Mouse (Mus musculus) bone marrow, adult 2 months (tissue): ENCODE data around the gene Mad2l2. TPM values are rescaled to one million over a fixed set of nuclear protein-coding genes. Genes with fewer than 3 reads are reported as not detected.
A peak's percentile ranks its signal among the peaks of the same experiment; 100 is the strongest.

Experiments used
- H3K27ac ChIP-seq: fragments of 200-500 bp; 2 replicates; pipeline ENCODE4 v1.5.1; 2012; ENCODE audit warnings: low read depth, mild to moderate bottlenecking, control low read depth, inconsistent platforms, low read length; ENCODE audit not compliant: control insufficient read depth, poor library complexity, insufficient read depth
- H3K4me1 ChIP-seq: fragments of 200-500 bp; 2 replicates; pipeline ENCODE4 v1.6.1; 2011; ENCODE audit warnings: low read length; ENCODE audit not compliant: control insufficient read depth, insufficient read depth
- H3K4me3 ChIP-seq: fragments of 200-500 bp; replicated peaks from 2 replicates; pipeline ENCODE3; 2011; ENCODE audit warnings: mild to moderate bottlenecking, low read depth, low read length, control low read depth; ENCODE audit not compliant: control insufficient read depth
- CTCF ChIP-seq: fragments of 200-500 bp; IDR thresholded peaks from 2 replicates; pipeline ENCODE4 v1.5.1; 2011; ENCODE audit warnings: low read length, control low read depth; ENCODE audit not compliant: control insufficient read depth, insufficient read depth
- POLR2A ChIP-seq: fragments of 200-500 bp; IDR thresholded peaks from 2 replicates; pipeline ENCODE4 v1.6.1; 2011; ENCODE audit warnings: low read depth, mild to moderate bottlenecking, control low read depth, low read length, borderline replicate concordance; ENCODE audit not compliant: control insufficient read depth
- WGBS: fragments of 180-500 bp; shearing (Covaris S2); methylation state at CpG from one replicate; pipeline ENCODE4 v1.1.7; 2018; 5-methylcytosine and 5-hydroxymethylcytosine counted together
- polyA plus RNA-seq: library from polyadenylated mRNA; stranded (reverse); fragments of >200 nt; gene quantifications from 2 replicates; pipeline ENCODE4 v1.2.4, GENCODE M21; 2011; ENCODE audit warnings: low replicate concordance; ENCODE audit not compliant: missing spikeins, insufficient read depth, insufficient read length

Gene Mad2l2
- polyA plus RNA-seq, 1 experiment = 13.9 TPM

- WGBS = 78% methylated on average over 5 of the region's 5 CpGs
- TF ChIP-seq CTCF (no peak), POLR2A (no peak)
- Histone ChIP-seq H3K4me3 (no peak overlapping the region), H3K27ac (no peak overlapping the region), H3K4me1 (no peaks in the 10 kb centered on the region)
Measured at GRCm38 (mm10) chr4:148143721-148144120, 13.5 kb downstream of the Mad2l2 start.

GRCm38 (mm10) chr4:148147714-148148113, 17.5 kb downstream of the Mad2l2 start:
- H3K4me1 ChIP-seq = no peaks in the 10 kb centered on the region
- 39% methylated on average over 2 of the region's 2 CpGs for WGBS
- no peak for TF ChIP-seq CTCF
- no peak for TF ChIP-seq POLR2A

GRCm38 (mm10) chr4:148149540-148149939, 19.4 kb downstream of the Mad2l2 start:
- WGBS = 77% methylated on average over 12 of the region's 12 CpGs
- TF ChIP-seq POLR2A (no peak), CTCF (no peak)
- Histone ChIP-seq H3K4me3 (no peak overlapping the region), H3K27ac (no peak overlapping the region), H3K4me1 (no peaks in the 10 kb centered on the region)

More at GRCm38 (mm10) chr4:148147714-148148113, 17.5 kb downstream of the Mad2l2 start:
- H3K27ac ChIP-seq = no peak overlapping the region
- no peak overlapping the region for H3K4me3 ChIP-seq

GRCm38 (mm10) chr4:148150242-148150641, 20.1 kb downstream of the Mad2l2 start:
- Histone ChIP-seq H3K27ac (no peak overlapping the region), H3K4me1 (no peaks in the 10 kb centered on the region), H3K4me3 (no peak overlapping the region)
- 75% methylated on average over 7 of the region's 7 CpGs for WGBS
- TF ChIP-seq CTCF = no peak
- no peak for TF ChIP-seq POLR2A

- no peak for TF ChIP-seq POLR2A
- no peak for TF ChIP-seq CTCF
- WGBS = 20% methylated on average over 3 of the region's 3 CpGs
- H3K27ac ChIP-seq = no peak overlapping the region
- no peak overlapping the region for H3K4me3 ChIP-seq
- no peaks in the 10 kb centered on the region for H3K4me1 ChIP-seq
Measured at GRCm38 (mm10) chr4:148150953-148151266, 20.7 kb downstream of the Mad2l2 start.

- WGBS = under 1% methylated on average over 67 of the region's 67 CpGs
- no peaks in the 10 kb centered on the region for H3K4me1 ChIP-seq
- peak within 1 kb of the TSS; percentile 90 for H3K27ac ChIP-seq
Measured at GRCm38 (mm10) chr4:148151267-148152168, 21.3 kb downstream of the Mad2l2 start, which contains the start of gene Fbxo6. TSS of gene Fbxo6 (minus strand) at chr4:148152140.

GRCm38 (mm10) chr4:148152547-148152946, 22.4 kb downstream of the Mad2l2 start:
- no peak overlapping the region for H3K27ac ChIP-seq
- TF ChIP-seq CTCF (no peak), POLR2A (no peak)
- no peaks in the 10 kb centered on the region for H3K4me1 ChIP-seq
- H3K4me3 ChIP-seq = no peak overlapping the region
- WGBS = 87% methylated on average over 5 of the region's 5 CpGs

More at GRCm38 (mm10) chr4:148151267-148152168, 21.3 kb downstream of the Mad2l2 start, which contains the start of gene Fbxo6:
- TF ChIP-seq CTCF (peak; percentile 51; the same call in 1 of the 2 replicates), POLR2A (peak; percentile 62; the same call in 1 of the 2 replicates)
- H3K4me3 ChIP-seq = peak within 1 kb of the TSS; percentile 79

- 85% methylated on average over 4 of the region's 4 CpGs for WGBS
- no peaks in the 10 kb centered on the region for H3K4me1 ChIP-seq
- no peak overlapping the region for H3K27ac ChIP-seq
- H3K4me3 ChIP-seq = no peak overlapping the region
- TF ChIP-seq CTCF = no peak
- TF ChIP-seq POLR2A = no peak
Measured at GRCm38 (mm10) chr4:148154006-148154405, 23.8 kb downstream of the Mad2l2 start.

- TF ChIP-seq POLR2A (no peak), CTCF (no peak)
- 57% methylated on average over 3 of the region's 3 CpGs for WGBS
- no peak overlapping the region for H3K27ac ChIP-seq
- H3K4me3 ChIP-seq = no peak overlapping the region
- no peaks in the 10 kb centered on the region; the same call in 1 of the 2 replicates for H3K4me1 ChIP-seq
Measured at GRCm38 (mm10) chr4:148154982-148155381, 24.8 kb downstream of the Mad2l2 start.
